Mouse (Mus musculus) left cerebral cortex, adult 11 months (tissue): ENCODE data around the gene Dgcr6.
A peak's percentile ranks its signal among the peaks of the same experiment; 100 is the strongest.

ENCODE experiments used
- DNase-seq: peaks from one replicate; pipeline ENCODE4 v3.0.0; 2022; ENCODE audit warnings: low spot score

Gene Dgcr6

GRCm38 (mm10) chr16:18070798-18071197, 18.1 kb downstream of the Dgcr6 start:
- DNase-seq = no peak

GRCm38 (mm10) chr16:18072089-18072488, 19.4 kb downstream of the Dgcr6 start:
- DNase-seq = no peak

GRCm38 (mm10) chr16:18073259-18073962, 20.8 kb downstream of the Dgcr6 start:
- DNase-seq = no peak

GRCm38 (mm10) chr16:18074611-18075010, 22.0 kb downstream of the Dgcr6 start:
- DNase-seq = no peak

- no peak for DNase-seq
These were observed 22.5 kb downstream of the Dgcr6 start for GRCm38 (mm10) chr16:18075201-18075600.

GRCm38 (mm10) chr16:18078314-18079015, 25.8 kb downstream of the Dgcr6 start:
- no peak for DNase-seq

- no peak for DNase-seq
These were observed 26.6 kb downstream of the Dgcr6 start for GRCm38 (mm10) chr16:18079300-18079699.

GRCm38 (mm10) chr16:18080171-18080570, 27.5 kb downstream of the Dgcr6 start:
- no peak for DNase-seq

GRCm38 (mm10) chr16:18081149-18081827, 28.6 kb downstream of the Dgcr6 start:
- DNase-seq = no peak

- DNase-seq = no peak
These were observed 29.6 kb downstream of the Dgcr6 start for GRCm38 (mm10) chr16:18082291-18082690.

GRCm38 (mm10) chr16:18083231-18083951, 30.7 kb downstream of the Dgcr6 start:
- DNase-seq = peak; percentile 49

GRCm38 (mm10) chr16:18084262-18084661, 31.6 kb downstream of the Dgcr6 start:
- no peak for DNase-seq

GRCm38 (mm10) chr16:18087101-18087500, 34.4 kb downstream of the Dgcr6 start:
- no peak for DNase-seq

- no peak for DNase-seq
These were observed 43.7 kb downstream of the Dgcr6 start for GRCm38 (mm10) chr16:18096348-18096747.

GRCm38 (mm10) chr16:18102816-18103215, 50.2 kb downstream of the Dgcr6 start:
- DNase-seq = no peak

- no peak for DNase-seq
These were observed 50.7 kb downstream of the Dgcr6 start for GRCm38 (mm10) chr16:18103366-18103765.

- DNase-seq = no peak
These were observed 51.1 kb downstream of the Dgcr6 start for GRCm38 (mm10) chr16:18103808-18104207.

GRCm38 (mm10) chr16:18108221-18108966, 55.7 kb downstream of the Dgcr6 start:
- no peak for DNase-seq

- DNase-seq = no peak
These were observed 58.4 kb downstream of the Dgcr6 start for GRCm38 (mm10) chr16:18111042-18111441.

GRCm38 (mm10) chr16:18116467-18116866, 63.8 kb downstream of the Dgcr6 start:
- no peak for DNase-seq

GRCm38 (mm10) chr16:18118285-18118684, 65.6 kb downstream of the Dgcr6 start:
- DNase-seq = no peak
